Mouse (Mus musculus) megakaryocyte, embryonic 14.5 days (primary cell): ENCODE measurements at regions not wholly inside any gene's neighbourhood (a gene's known extent, or its start where the extent isn't known, plus 50 kb on each side); places are given as distances from the start of the nearest gene placed in this dataset.

ENCODE experiments used
- FLI1 ChIP-seq: IDR thresholded peaks from 2 replicates; pipeline ENCODE4 v1.6.1; 2012; ENCODE audit warnings: low read length, inconsistent platforms, mixed read lengths
- GATA1 ChIP-seq: IDR thresholded peaks from 3 replicates; pipeline ENCODE4 v1.6.1; 2012; ENCODE audit warnings: mixed read lengths, low read length, inconsistent platforms, borderline replicate concordance

GRCm38 (mm10) chr7:83474471-83474870 lies 110.3 kb upstream of the Tmc3 start:
- TF ChIP-seq FLI1: no peak
- TF ChIP-seq GATA1: no peak
